9 mouse cellular contexts compared by ENCODE assay signal in the genomic region with DNA sequence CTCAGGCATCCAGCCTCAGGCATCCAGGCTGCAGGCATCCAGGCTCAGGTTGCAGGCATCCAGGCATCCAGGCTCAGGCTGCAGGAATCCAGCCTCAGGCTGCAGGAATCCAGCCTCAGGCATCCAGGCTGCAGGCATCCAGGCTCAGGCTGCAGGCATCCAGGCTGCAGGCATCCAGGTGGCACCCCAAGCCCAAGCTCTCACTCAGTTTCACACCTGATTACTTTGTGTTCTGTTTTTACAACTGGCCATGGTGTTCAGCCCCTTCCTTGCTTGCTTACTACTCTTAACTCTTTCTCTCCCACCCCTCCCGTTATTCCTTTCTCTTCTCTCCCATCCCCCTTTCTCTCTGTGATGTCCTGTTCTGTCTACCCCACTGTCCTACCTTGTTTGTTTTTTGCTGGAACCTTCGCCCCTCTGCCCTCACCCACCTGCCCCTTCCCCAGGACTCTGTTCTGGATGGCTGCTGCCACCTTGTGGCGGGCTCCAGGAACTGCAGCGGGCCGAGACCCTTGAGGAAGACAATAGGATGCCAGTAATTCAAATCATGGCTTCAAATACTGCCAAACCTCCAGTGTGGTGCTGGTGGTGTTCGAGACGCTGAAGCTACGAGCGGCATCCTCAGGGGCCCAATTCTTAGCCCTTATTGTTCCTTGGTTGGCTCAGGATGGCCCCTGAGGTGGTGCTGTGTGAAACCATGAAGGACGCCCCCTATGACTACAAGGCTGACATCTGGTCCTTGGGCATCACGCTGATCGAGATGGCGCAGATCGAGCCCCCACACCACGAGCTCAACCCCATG. TPM values are rescaled to one million over a fixed set of nuclear protein-coding genes. Genes with fewer than 3 reads are reported as not detected.
DNase-seq lines count a peak whose midpoint lies in the region; ATAC-seq lines count a peak whose summit lies in the region.
"Had no signal": no experiment of that assay in that cellular context is flagged by ENCODE, and none has a peak within 500 bp of the region (broad histone marks: within the 10 kb centered on the region; RNA-seq: fewer than 3 reads in every experiment).

No protein-coding gene starts in this region.

- 36% methylated on average over 15 of the region's 15 CpGs for WGBS in limb, embryonic 10.5 days
- 32% methylated on average over 15 of the region's 15 CpGs for WGBS in midbrain, embryonic 14.5 days

- H3K4me3 ChIP-seq in limb, embryonic 10.5 days, result no peak overlapping the region
- no peak overlapping the region for H3K4me3 ChIP-seq in midbrain, embryonic 14.5 days (replicated peaks; ENCODE audit: low read depth, low read length)
- H3K4me3 ChIP-seq: stomach, embryonic 15.5 days had no signal

- DNase-seq in layer of hippocampus, adult 11-12 months (ENCODE audit: low spot score), result peak; percentile 78
- no peak for DNase-seq in layer of hippocampus, adult 9-11 months
- DNase-seq in cerebellum, postnatal 10 days, result peak; percentile 94 to 95
- peak; percentile 49 to 70 for DNase-seq in frontal cortex, postnatal 14 days (ENCODE audit: low spot score in 2 of 2)
- DNase-seq in hindlimb bud, embryonic 11.5 days (ENCODE audit: extremely low spot score, low read depth, low spot score), result peak; percentile 46
- DNase-seq in limb, embryonic 10.5 days (ENCODE audit: low spot score), result peak; percentile 91
- DNase-seq in midbrain, embryonic 14.5 days, result peak; percentile 93
- DNase-seq in spleen, postnatal 14 days (ENCODE audit: low spot score in 2 of 2), result peak; percentile 55 to 74

- H3K4me2 ChIP-seq in midbrain, embryonic 14.5 days (ENCODE audit: low read length), result no peak overlapping the region
- H3K4me2 ChIP-seq: stomach, embryonic 15.5 days had no signal

- H3K4me1 ChIP-seq in limb, embryonic 10.5 days, result peaks cover 10% of the 10 kb centered on the region
- H3K4me1 ChIP-seq in midbrain, embryonic 14.5 days (ENCODE audit: control insufficient read depth, insufficient read depth, low read length), result no peaks in the 10 kb centered on the region

- H3K27me3 ChIP-seq in limb, embryonic 10.5 days (ENCODE audit: low read depth, poor library complexity, severe bottlenecking), result no peaks in the 10 kb centered on the region
- no peaks in the 10 kb centered on the region for H3K27me3 ChIP-seq in midbrain, embryonic 14.5 days (ENCODE audit: control insufficient read depth, insufficient read depth, low read length)
- H3K27me3 ChIP-seq: stomach, embryonic 15.5 days had no signal

- no peaks in the 10 kb centered on the region for H3K36me3 ChIP-seq in limb, embryonic 10.5 days
- H3K36me3 ChIP-seq in midbrain, embryonic 14.5 days (ENCODE audit: control insufficient read depth, insufficient read depth, low read length), result no peaks in the 10 kb centered on the region
- H3K36me3 ChIP-seq: stomach, embryonic 15.5 days had no signal

- H3K27ac ChIP-seq in limb, embryonic 10.5 days, result peak overlapping the region; percentile 63
- H3K27ac ChIP-seq in midbrain, embryonic 14.5 days (replicated peaks; ENCODE audit: low read depth, low read length), result no peak overlapping the region
- H3K27ac ChIP-seq: stomach, embryonic 15.5 days had no signal

- peak; percentile 44; the same call in 1 of the 2 replicates for ATAC-seq in midbrain, embryonic 14.5 days (ENCODE audit: low FRiP score, low TSS enrichment)

- H3K9ac ChIP-seq in midbrain, embryonic 14.5 days (replicated peaks; ENCODE audit: low read length), result peak overlapping the region; percentile 46
- H3K9ac ChIP-seq: stomach, embryonic 15.5 days had no signal

- no peaks in the 10 kb centered on the region for H3K9me3 ChIP-seq in limb, embryonic 10.5 days (replicated peaks)
- no peaks in the 10 kb centered on the region for H3K9me3 ChIP-seq in midbrain, embryonic 14.5 days (ENCODE audit: control insufficient read depth, low read length)
- H3K9me3 ChIP-seq: stomach, embryonic 15.5 days had no signal

RNA-seq across cellular contexts. Expression of a gene that starts 54.2 kb away (rescaled TPM):
- 77.6 and 96.4 TPM in 2 replicates for polyA plus RNA-seq in limb, embryonic 10.5 days (2016; fragmentation: Nextera tagmentation; extraction: Ambion mirVana)
- polyA plus RNA-seq in midbrain, embryonic 14.5 days (2014; fragmentation: Nextera tagmentation; extraction: Ambion mirVana), result 93.5 and 120 TPM in 2 replicates

RNA-seq across cellular contexts. Expression of a gene that starts 55.2 kb away (rescaled TPM):
- polyA plus RNA-seq in limb, embryonic 10.5 days (2016; fragmentation: Nextera tagmentation; extraction: Ambion mirVana), result 2.2 and 2.8 TPM in 2 replicates
- polyA plus RNA-seq in midbrain, embryonic 14.5 days (2014; fragmentation: Nextera tagmentation; extraction: Ambion mirVana), result 1.4 and 1.6 TPM in 2 replicates

RNA-seq across cellular contexts. Expression of a gene that starts 56.4 kb away (rescaled TPM):
- polyA plus RNA-seq in limb, embryonic 10.5 days (2016; fragmentation: Nextera tagmentation; extraction: Ambion mirVana), result 0.38 TPM in 1 of 2 replicates, not detected in the other
- 0.47 TPM in 1 of 2 replicates, not detected in the other for polyA plus RNA-seq in midbrain, embryonic 14.5 days (2014; fragmentation: Nextera tagmentation; extraction: Ambion mirVana)
